Mouse (Mus musculus) embryo, embryonic 11.5 days (tissue): ENCODE results near the gene Pank1.

Experiments used
- DNase-seq: peaks from one replicate; pipeline ENCODE4 v3.0.0-alpha.2; 2012; ENCODE audit warnings: low read depth, low spot score

The Pank1 gene

DNA sequence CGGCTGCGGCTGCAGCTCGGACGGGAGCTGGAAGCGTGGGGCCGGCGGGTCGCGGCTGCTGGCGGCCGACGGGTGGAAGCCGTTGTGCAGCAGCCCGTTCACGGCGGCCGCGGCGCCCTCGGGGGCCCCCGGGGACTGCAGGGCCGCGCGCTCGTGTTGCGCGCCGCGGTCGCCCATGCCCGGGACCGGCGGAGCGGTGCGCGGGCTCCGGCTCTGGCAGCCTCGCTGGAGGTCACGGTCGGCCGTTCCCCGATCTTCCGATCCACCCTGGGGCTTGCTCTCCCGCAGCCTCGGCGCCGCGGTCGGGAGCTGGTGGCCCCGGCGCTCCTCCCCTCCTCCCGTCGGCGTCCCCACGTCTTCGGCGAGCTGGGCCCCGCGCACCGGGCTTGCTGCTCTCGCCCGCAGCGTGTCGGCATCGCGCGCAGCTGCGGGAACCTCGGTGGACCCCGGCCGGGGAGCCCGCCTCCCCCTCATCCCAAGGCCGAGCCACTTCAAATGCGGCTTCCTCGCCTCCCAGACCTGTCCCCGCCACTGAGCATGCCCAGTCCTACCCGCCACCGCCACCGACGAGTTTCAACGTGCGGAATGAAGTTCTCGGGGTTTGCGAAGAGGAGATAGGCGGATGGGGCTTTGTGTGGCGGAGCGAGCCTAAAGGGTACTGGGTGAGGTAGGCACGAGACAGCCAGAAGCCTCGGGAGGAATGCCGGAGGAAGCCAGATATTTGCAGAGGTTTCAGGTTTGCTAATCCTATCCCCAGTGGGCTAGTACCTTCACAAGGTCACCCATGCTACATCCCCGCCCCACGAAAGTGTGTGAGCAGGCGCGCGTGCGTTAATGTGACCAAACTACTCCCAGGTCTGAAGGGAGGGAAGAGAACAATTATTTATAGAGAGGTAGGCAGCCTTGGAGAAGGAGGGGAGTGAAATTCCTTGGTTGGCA is at the start of gene Pank1:
Pank1 (minus strand) TSS at position 853 of the 939 bp plus-strand sequence.
- peak; percentile 46 for DNase-seq

DNA sequence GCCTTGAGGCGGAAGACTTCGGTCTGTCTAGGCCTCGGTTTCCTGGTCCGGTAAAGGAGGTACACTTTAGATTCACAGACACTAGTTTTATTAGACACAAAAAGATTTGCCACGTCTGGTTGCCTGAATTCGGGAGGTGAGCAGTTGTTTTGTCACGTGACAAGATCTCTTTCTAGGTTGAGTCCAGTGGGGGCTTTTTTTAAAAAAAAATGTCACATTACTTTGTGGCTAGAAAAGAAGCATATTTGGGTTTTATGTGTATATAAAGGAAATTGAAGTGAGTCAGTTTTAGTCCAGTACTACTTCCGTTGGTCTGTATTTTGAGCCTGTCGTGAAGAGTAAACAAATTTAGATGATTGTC is 43.3 kb upstream of the Pank1 start:
- DNase-seq: no peak

DNA sequence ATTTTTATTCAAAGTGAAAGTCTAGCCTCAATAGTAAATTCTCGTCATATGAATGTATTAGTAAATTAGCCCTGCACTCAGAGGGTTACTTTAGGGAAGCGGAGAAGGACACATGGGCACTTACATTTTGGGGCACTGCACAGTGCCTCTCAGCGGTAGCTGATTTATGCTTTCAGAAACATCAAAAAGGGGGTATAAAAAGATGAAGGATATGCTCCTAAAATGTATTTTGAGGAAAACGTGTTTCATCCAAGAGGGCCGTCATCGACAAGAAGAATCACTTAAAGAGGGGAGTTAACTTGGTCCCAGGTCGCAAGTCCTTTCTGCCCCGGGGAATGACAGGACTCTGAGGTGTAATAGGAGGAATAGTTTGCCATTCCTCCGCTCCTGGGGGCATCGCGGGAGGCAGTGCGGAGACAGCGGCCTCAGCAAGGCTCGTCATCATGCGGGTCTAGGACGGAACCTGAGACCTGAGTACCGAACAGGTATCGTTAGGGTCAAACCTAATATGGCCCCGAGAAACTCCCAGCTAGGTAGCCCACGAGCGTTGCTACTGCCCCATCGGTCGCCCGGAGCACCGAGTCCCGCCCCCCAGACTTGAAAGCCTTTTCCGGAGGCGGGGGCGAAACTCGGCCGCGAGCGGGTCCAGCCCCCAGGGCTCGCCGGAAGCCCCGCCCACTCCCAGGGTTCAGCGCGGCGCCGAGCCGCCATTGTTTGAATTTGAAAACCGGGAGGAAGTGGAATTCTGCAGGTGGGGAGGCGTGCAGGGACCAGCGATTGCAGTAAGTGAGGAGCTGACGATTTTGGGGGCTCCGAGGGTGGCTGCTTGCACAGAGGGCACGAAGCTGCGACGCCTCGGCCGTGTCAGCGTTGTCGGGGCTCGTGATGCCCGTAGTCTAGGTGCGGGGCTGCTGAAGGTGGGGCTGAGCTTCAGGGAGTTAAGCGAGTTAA is 42.7 kb upstream of the Pank1 start, which contains the start of gene Kif20b:
Kif20b (plus strand) TSS at position 710 of the 951 bp plus-strand sequence.
- DNase-seq: peak; percentile 86

DNA sequence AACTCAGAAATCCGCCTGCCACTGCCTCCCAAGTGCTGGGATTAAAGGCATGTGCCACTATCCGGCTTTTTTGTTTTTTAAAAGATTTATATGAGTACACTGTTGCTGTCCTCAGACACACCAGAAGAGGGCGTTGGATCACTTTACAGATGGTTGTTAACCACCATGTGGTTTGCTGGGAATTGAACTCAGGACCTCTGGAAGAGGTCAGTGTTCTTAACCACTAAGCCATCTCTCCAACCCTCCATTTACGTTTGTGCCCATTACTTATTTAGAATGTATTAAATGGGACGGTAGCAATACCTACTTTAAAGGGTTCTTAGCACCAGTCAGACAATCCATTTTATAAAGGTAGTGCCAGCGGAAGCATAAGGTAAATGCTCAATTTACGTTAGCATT is 42.0 kb upstream of the Pank1 start:
- no peak for DNase-seq

DNA sequence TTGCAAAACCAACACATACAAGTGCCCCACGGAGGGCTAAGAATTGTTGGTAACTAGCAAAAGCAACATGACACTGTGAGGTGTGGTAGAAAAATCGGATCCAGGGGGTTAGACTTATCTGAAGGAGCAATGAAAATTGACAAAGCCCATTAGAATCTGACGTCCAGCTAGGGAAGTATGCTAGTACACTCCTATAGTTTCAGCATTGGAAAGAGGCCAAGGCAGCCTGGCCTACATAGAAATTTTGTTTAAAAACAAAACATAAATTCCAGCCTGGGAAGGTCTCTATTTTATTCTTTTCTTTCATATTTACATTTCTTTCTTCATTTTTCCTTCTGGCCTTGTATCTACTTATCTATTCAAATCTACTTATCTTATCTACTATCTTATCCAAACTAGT is 41.3 kb upstream of the Pank1 start:
- DNase-seq: no peak

DNA sequence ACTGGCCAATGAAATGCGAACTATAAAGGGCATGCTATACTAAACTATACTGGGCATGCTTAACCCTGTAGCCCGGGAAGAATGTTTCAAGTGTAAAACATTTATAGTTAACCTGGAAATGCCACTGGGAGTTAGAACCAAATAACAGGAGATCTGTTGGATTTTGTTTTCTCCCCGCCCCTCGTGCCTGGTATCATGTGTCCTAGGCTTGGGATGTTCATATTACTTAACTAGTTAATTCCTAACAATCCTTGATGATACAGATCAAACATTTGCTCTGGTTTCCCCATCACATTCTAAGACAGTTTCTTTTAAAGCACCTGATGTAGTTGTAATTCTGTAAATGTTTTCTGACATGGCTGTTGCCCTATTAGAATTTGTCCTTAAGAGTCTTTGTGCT is 40.8 kb upstream of the Pank1 start:
- DNase-seq: no peak

DNA sequence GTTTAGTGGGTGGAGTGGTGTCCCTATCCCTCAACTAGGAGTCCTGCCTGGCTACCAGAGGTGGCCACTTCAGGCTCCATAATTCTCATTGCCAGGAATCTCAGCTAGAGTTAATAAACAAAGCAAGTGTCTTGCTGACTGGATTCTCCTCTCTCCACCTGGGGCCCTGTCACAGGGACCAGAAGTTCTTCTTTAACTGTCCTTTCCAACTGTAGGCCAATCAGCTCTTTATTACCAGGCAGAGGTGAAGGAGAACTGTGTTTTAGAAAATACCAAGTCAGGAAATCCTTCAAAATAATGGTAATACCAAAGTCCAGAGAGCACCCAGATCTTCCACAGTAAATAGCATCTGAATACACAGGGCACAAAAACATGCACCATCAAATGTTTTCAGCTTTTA is 33.1 kb upstream of the Pank1 start:
- no peak for DNase-seq

DNA sequence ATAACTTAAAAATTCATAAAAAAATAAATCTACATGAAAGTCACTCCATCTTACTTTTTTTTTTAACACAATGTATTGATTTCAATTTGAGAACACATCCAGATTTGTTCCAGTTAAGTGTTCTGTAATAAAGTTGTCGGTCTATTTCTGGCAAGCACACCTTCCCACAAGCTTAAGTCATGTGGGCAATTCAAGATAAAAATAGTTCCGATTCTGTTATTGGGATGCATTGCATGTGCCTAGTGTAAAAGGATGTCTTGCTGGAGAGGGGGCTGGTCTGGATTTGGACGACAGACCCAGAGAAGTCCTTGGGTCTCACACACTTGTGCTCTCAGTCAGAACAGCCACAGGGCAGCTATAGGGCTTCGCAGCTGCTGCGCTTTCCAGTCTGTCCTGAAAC is 27.5 kb upstream of the Pank1 start:
- no peak for DNase-seq

DNA sequence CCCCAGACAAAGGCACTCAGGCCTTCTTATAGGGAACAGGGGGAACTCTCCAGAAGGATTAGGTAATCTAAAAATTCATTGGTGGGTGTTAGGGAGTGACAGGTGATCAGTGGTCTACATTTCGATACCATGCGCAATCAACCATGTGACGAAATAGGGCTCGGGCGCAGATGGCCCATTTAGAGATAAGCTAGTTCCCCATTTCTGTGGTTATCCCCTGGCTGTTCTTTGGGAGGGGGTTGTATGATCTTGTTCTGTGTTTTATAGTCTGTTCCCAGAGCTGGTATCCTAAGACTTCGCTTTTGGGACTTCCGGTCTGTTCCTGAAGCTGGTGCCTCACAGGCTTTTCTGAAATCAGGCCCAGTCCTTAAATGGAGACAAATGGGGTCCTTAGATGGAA is 26.2 kb upstream of the Pank1 start:
- no peak for DNase-seq

DNA sequence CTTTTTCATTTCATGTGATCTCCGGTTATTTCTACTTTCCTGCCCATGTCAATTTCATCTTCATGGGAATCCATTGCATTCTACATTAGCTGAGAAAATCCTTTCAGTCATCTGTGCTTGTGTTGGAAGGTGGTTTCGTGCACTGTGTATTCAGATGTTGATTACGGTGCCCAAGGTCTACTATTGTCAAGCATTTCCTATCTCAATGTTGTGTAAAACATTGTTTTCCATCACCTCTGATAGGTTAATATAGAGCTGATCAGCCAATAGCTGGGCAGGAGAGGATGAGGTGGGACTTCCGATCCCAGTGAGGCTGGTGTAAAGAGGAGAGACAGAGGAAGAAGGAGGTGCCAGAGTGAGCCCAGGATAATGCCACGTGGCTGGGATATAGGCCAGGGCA is 24.8 kb upstream of the Pank1 start:
- DNase-seq: no peak

DNA sequence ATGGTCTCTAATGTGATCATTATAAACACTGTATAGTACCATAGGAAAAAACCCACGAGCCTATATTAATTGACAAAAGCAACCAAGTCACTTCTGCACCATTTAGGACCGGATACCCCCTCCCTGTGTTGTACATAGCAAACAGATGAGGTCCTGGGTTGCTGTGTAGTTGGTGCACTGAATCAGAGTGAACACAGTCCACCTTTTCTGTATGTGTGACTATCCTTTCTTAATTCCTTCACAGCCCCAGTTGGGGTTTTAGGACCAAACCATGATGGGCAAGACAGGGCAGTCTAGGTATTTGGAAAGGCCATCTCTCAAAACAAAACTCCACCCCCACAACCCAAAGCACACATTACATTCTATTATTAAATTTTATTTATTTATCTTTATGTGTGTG is 22.5 kb upstream of the Pank1 start:
- DNase-seq: no peak

DNA sequence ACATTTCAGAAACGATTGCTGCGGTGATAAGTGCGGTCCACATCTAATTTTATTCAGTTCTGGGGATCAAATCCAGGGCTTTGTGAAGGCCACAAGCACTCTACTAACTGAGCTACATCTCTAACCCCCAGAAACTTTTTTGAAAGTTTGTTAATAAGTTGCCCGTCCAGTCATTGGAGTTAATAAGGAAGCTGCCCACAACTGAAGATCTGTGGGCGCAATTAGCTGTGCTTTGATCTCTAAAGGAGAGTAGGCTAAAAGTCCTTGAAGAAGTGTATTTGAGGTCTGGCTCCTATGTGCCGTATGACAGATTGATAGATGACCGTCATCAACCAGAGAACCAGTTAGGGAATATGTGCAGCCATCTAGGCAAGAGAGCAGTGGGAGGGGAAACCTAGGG is 22.0 kb upstream of the Pank1 start:
- DNase-seq: no peak

DNA sequence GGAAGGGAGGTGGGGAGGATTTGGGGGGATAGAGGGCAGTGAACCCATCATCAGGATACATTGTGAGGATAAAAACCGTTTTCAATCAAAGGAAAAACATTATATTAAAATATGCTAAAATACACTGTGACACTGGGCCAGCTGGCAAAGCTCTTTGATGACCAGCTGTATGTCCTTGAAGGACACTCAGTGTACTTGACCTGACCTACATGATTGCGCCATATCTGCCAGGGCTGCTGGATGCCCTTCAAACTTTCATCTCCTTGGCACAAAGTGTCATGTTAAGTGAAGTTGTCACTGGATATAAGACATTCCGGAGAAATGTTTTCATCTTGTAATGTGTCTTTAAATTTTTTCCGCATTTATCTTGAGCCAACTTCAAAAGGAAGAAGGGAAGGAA is 19.7 kb upstream of the Pank1 start:
- DNase-seq: no peak

DNA sequence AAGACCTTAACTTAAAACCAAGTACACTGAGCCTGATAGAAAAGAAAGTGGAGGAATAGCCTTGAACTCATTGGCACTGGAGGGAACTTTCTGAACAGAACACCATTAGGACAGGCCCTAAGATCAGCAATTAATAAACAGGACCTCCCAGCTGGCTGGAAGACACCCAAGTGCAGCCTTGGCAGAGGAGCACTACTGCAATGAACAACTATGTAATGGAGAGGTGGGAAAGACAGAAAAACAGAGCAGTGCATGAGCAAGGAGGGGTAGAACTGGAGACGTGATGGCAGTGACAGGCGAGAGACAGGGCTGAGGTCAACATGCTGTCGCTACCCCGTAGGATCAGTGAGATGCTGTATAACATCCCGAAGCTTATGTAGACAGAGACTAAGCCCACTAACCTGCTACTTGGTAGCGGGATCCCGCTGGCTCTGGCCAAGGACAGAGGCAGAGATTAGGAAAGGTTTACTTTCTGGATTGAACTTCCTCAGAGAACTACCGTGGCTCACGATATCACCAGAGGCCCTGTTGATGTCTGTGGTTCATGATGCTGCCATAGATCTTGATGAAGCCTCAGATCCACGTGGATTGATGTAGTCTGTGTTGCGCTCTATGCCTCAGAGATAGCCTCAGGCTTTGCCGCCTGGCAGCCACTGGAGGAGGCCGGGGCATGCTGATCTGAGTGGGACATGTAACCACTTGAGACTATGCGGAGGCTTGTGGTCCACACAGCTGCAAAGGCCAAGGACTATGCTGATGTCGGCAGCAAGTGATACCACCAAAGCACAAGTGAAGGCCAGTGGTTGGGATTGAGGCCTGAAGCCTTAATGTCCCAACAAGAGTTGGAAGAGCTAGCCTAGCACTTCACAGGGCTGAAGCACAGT is 18.1 kb upstream of the Pank1 start:
- no peak for DNase-seq

DNA sequence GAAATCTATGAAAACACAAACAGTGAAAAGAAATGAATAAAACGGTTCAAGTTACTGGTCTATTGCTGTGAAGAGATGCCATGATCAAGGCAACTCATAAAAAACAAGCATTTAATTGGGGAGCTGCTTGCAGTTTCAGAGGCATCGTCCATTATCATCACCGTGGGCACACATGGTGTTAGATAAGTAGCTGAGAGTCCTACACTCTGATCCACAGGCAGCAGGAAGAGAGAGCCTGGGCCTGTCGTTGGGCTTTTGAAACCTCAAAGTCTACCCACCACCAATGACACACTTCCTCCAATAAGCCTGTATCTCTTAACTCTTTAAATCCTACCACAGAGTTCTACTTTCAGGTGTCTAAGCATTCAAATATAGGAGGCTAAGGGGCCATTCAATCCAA is 15.8 kb upstream of the Pank1 start:
- DNase-seq: no peak

DNA sequence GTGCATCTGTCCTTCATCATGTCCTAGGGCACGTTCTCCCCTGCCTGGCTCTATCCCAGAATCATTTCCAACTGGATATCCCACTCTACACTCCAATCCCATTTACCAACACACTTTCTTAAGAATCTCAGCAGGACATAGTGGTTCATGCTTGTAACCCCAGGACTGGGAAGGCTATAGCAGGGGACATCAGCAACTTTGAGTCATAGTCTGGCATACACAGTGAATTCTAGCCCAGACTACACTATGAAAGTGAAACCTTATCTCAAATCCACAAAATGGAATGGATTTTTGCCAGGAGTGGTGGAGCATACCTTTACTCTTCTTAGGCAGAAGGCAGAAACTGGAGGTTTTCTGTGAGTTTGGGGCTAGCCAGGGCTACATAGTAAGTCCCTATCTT is 12.3 kb upstream of the Pank1 start:
- DNase-seq: no peak

DNA sequence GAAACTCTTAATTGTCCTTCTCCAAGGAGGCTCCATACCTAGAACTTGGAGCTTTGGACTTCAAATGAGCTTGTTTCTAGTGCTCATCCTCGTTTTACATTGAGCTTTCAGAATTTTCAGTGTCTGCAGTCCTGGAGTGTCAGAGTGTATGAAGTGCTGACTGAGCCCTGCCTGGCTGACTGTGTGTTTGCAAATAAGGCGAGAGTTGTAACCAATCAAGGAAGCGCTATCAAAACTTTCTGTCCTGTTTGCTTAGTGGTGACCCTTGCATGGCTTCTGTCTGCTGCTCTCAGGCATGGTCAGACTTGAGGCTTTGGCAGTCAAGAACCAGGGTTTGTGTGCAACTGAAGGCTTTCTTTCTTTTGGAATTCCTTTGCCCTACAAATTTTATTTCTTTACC is 11.7 kb upstream of the Pank1 start:
- DNase-seq: no peak

DNA sequence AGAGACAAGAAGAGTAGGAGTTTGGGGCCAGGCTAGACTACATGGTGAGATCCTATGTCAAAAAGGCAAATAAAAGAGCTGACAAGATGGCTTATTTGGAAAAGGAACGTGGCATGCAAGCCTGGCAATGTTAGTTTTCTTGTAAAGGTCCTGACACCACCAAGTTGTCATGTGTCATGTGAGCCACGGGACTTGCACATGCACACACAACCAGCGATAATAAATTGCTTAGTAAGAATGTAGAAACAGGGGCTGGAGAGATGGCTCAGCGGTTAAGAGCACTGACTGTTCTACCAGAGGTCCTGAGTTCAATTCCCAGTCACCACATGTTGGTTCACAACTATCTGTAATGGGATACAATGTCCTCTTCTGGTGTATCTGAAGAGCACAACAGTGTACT is 7.1 kb upstream of the Pank1 start:
- no peak for DNase-seq

DNA sequence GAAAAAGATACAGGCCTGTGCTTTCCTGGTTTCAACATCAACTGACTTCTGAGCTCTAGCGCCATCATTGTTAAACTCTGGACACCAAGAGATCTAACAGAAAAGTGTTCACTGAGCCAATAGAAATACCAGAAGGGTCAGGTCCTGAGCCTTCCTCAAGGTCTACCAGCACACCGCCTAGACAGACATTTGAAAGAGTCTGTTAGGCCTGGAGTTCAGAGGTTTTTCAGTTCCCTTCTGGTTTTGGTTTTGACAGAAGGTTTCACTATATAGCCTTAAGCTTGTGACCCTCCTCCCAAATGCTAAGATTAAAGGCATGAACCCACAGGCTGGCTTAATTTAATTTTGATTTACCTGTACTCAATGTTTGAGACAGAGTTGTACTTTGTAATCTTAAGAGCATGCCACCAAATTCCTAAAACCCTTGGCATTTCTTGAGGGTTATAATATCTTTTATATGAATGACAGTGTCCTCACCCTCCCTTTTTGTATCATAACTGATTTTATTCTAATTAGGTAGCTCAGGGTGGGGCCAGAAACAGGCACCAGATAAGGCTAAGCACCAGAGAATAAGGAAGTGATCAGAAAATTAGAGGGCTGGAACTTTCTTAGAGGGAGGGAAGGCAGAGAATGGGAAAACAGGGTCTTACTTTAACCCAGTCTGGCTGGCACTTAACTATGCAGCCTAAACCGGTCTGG is 4.4 kb upstream of the Pank1 start:
- no peak for DNase-seq

DNA sequence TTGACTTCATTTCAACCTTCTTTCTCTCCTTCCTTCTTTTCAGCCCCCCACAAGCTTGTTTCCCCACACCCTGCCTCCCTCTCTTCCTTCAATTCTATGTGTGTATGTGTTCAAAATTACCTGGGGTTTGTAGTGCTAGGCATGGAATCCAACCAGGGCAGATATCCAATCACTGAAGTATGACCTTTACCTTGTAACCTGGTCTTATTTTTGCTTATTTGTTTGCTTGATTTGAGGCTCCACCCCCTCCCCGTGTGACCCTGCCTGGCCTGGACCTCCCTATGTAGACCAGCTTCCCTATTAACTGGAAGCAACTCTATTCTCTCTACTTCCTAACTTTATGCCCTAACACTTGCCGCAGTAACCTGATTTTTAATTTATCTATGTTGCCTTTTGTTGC is 3.2 kb upstream of the Pank1 start:
- DNase-seq: no peak

DNA sequence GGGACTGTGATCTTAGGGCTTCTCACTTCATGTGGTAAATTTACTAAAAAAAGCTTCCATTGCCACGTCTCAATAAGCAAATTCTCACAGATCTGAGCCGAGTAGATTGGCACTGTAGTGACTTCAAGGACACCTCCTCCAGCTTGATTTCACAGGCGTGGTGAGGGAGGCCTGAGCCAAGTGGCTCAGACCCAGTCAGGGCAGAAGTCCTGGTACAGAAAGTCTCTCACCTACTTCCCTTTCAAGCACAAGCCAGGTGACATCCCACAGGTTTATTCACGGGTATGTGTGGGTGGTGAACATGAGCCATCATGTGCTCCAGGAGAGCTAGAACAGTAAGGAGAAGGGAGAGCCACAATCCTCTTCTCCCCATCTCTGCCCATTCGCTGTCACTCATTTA is 1.9 kb upstream of the Pank1 start:
- DNase-seq: no peak
